ENCODE assay signal across 19 mouse cellular contexts in genomic region chr4:28906985-28907384, GRCm38 (mm10).
DNase-seq lines count a peak whose midpoint lies in the region; ATAC-seq and TF ChIP-seq lines count a peak whose summit lies in the region.
"Had no signal": no experiment of that assay in that cellular context is flagged by ENCODE, and none has a peak within 500 bp of the region (broad histone marks: within the 10 kb centered on the region; RNA-seq: fewer than 3 reads in every experiment).

No protein-coding gene starts in this region.

- DNase-seq in midbrain, embryonic 11.5 days (ENCODE audit: low spot score, missing footprints): no peak
- DNase-seq in midbrain, postnatal 0 days (ENCODE audit: low spot score): no peak
- DNase-seq in midbrain, embryonic 10.5 days (ENCODE audit: low spot score): no peak
- DNase-seq: adrenal gland, adult 2 months; adrenal gland, adult 8-10 months; adrenal gland, postnatal 10 days; adrenal gland, postnatal 14 days; adrenal gland, postnatal 25 days; adrenal gland, postnatal 36 days; B cell, adult 2 months; cerebellum, adult 11 months; cerebellum, adult 11-12 months; cerebellum, adult 18-20 months had no signal

- TF ChIP-seq CTCF in midbrain, postnatal 0 days (IDR thresholded peaks at IDR 0.05): no peak

- no peak overlapping the region for H3K27ac ChIP-seq in midbrain, embryonic 11.5 days (ENCODE audit: low read depth, low read length)
- H3K27ac ChIP-seq in midbrain, postnatal 0 days (ENCODE audit: low read depth, low read length): no peak overlapping the region
- H3K27ac ChIP-seq in midbrain, embryonic 12.5 days (replicated peaks): no peak overlapping the region
- H3K27ac ChIP-seq in midbrain, embryonic 10.5 days (replicated peaks): no peak overlapping the region

- H3K4me1 ChIP-seq in midbrain, embryonic 11.5 days (ENCODE audit: control insufficient read depth, insufficient read depth, low read length): peaks cover 2% of the 10 kb centered on the region; the same call in 1 of the 2 replicates
- H3K4me1 ChIP-seq in midbrain, postnatal 0 days (ENCODE audit: insufficient read depth, low read length): no peaks in the 10 kb centered on the region
- peaks cover 4% of the 10 kb centered on the region; the same call in 1 of the 2 replicates for H3K4me1 ChIP-seq in midbrain, embryonic 12.5 days
- H3K4me1 ChIP-seq in midbrain, embryonic 10.5 days: 0 out of 2 replicates have a peak, but pooled peaks cover 4% of the 10 kb centered on the region

- no peak overlapping the region for H3K9ac ChIP-seq in midbrain, embryonic 11.5 days (ENCODE audit: low read length)
- no peak overlapping the region for H3K9ac ChIP-seq in midbrain, postnatal 0 days (replicated peaks; ENCODE audit: low read length, poor library complexity, severe bottlenecking)
- H3K9ac ChIP-seq in midbrain, embryonic 12.5 days (replicated peaks): no peak overlapping the region

- no peak overlapping the region for H3K4me2 ChIP-seq in midbrain, embryonic 11.5 days
- no peak overlapping the region for H3K4me2 ChIP-seq in midbrain, postnatal 0 days (ENCODE audit: low read depth, low read length, poor library complexity, severe bottlenecking)
- H3K4me2 ChIP-seq in midbrain, embryonic 12.5 days (replicated peaks): no peak overlapping the region

- no peak overlapping the region for H3K4me3 ChIP-seq in midbrain, embryonic 11.5 days (ENCODE audit: low read depth, low read length)
- no peak overlapping the region for H3K4me3 ChIP-seq in midbrain, postnatal 0 days (ENCODE audit: low read depth, low read length)
- H3K4me3 ChIP-seq in midbrain, embryonic 12.5 days: no peak overlapping the region
- no peak overlapping the region for H3K4me3 ChIP-seq in midbrain, embryonic 10.5 days

- H3K9me3 ChIP-seq in midbrain, embryonic 11.5 days (ENCODE audit: control insufficient read depth, low read length): no peaks in the 10 kb centered on the region
- H3K9me3 ChIP-seq in midbrain, postnatal 0 days (ENCODE audit: low read length): no peaks in the 10 kb centered on the region
- no peaks in the 10 kb centered on the region for H3K9me3 ChIP-seq in midbrain, embryonic 12.5 days
- no peaks in the 10 kb centered on the region for H3K9me3 ChIP-seq in midbrain, embryonic 10.5 days (replicated peaks)
- H3K9me3 ChIP-seq: G1E had no signal

- WGBS in midbrain, embryonic 11.5 days: 77% methylated on average over 2 of the region's 2 CpGs
- 56% methylated on average over 2 of the region's 2 CpGs for WGBS in midbrain, postnatal 0 days
- WGBS in midbrain, embryonic 12.5 days: 58% methylated on average over 2 of the region's 2 CpGs
- WGBS in midbrain, embryonic 10.5 days: 77% methylated on average over 2 of the region's 2 CpGs

- H3K27me3 ChIP-seq in midbrain, embryonic 11.5 days (ENCODE audit: control insufficient read depth, insufficient read depth, low read length): no peaks in the 10 kb centered on the region
- no peaks in the 10 kb centered on the region for H3K27me3 ChIP-seq in midbrain, postnatal 0 days (ENCODE audit: insufficient read depth, low read length)
- H3K27me3 ChIP-seq in midbrain, embryonic 12.5 days: no peaks in the 10 kb centered on the region
- H3K27me3 ChIP-seq in midbrain, embryonic 10.5 days (ENCODE audit: low read depth, poor library complexity, severe bottlenecking): no peaks in the 10 kb centered on the region
- H3K27me3 ChIP-seq: CH12.LX, Patski had no signal

- H3K36me3 ChIP-seq in midbrain, embryonic 11.5 days (ENCODE audit: control insufficient read depth, insufficient read depth, low read length): no peaks in the 10 kb centered on the region
- H3K36me3 ChIP-seq in midbrain, postnatal 0 days (ENCODE audit: insufficient read depth, low read length): no peaks in the 10 kb centered on the region
- no peaks in the 10 kb centered on the region for H3K36me3 ChIP-seq in midbrain, embryonic 12.5 days
- H3K36me3 ChIP-seq in midbrain, embryonic 10.5 days: no peaks in the 10 kb centered on the region
- H3K36me3 ChIP-seq: G1E had no signal

- ATAC-seq in midbrain, embryonic 11.5 days (ENCODE audit: low FRiP score): peak; percentile 70
- ATAC-seq in midbrain, postnatal 0 days (ENCODE audit: low FRiP score): no peak
- peak; percentile 61 for ATAC-seq in midbrain, embryonic 12.5 days (ENCODE audit: low FRiP score, low read depth)
- ATAC-seq: activated CD4-positive, CD25-positive, alpha-beta regulatory T cell, adult 4 months; CD4-positive, CD25-positive, alpha-beta regulatory T cell, adult 4 months; Patski had no signal
